Mouse (Mus musculus) bone marrow macrophage, adult 2 months (primary cell): Measurements from ENCODE around the gene Urad.

Experiments
- CTCF ChIP-seq: IDR thresholded peaks from 2 replicates; pipeline ENCODE4 v1.5.1; 2012; ENCODE audit warnings: low read depth, mild to moderate bottlenecking, low read length, moderate library complexity
- POLR2A ChIP-seq: IDR thresholded peaks from 2 replicates; pipeline ENCODE4 v1.6.1; 2012; ENCODE audit warnings: mild to moderate bottlenecking, low read depth, low read length, borderline replicate concordance

GRCm38 (mm10) chr5:147327636-147328035 is 5.4 kb upstream of the Urad start:
- no peak for TF ChIP-seq CTCF
- TF ChIP-seq POLR2A, result no peak
